Mouse (Mus musculus) limb, embryonic 11.5 days (tissue): ENCODE results near the gene Pex14. TPM values are rescaled to one million over a fixed set of nuclear protein-coding genes. Genes with fewer than 3 reads are reported as not detected.

ENCODE experiments used
- ATAC-seq: fragments of 200-750 bp; cut with Nextera tagmentation; 2 replicates; pipeline ENCODE4 v1.8.0; 2017; ENCODE audit warnings: low read depth; ENCODE audit not compliant: insufficient number of reproducible peaks, low FRiP score, low TSS enrichment
- DNase-seq: peaks from one replicate; pipeline ENCODE4 v3.0.0-alpha.2; 2015; ENCODE audit warnings: low spot score
- H3K27ac ChIP-seq: fragments of 300-500 bp; sonication (generic); replicated peaks from 2 replicates; pipeline ENCODE4 v1.5.1; 2014; ENCODE audit warnings: low read depth, mild to moderate bottlenecking, low read length
- H3K27me3 ChIP-seq: fragments of 300-500 bp; sonication (generic); 2 replicates; pipeline ENCODE4 v1.6.1; 2014; ENCODE audit warnings: mild to moderate bottlenecking, low read length, mixed read lengths; ENCODE audit not compliant: control insufficient read depth, insufficient read depth
- H3K36me3 ChIP-seq: fragments of 300-500 bp; sonication (generic); 2 replicates; pipeline ENCODE4 v1.6.1; 2014; ENCODE audit warnings: mild to moderate bottlenecking, low read length, moderate library complexity, mixed read lengths; ENCODE audit not compliant: control insufficient read depth, insufficient read depth
- H3K4me1 ChIP-seq: fragments of 300-500 bp; sonication (generic); 2 replicates; pipeline ENCODE4 v1.6.1; 2014; ENCODE audit warnings: low read length, mixed read lengths; ENCODE audit not compliant: control insufficient read depth, insufficient read depth
- H3K4me2 ChIP-seq: fragments of 300-500 bp; sonication (generic); 2 replicates; pipeline ENCODE4 v1.6.1; 2014; ENCODE audit warnings: low read depth, mild to moderate bottlenecking, moderate library complexity; ENCODE audit not compliant: severe bottlenecking
- H3K4me3 ChIP-seq: fragments of 300-500 bp; sonication (generic); 2 replicates; pipeline ENCODE4 v1.5.1; 2014; ENCODE audit warnings: low read depth, low read length
- H3K9ac ChIP-seq: fragments of 300-500 bp; sonication (generic); 2 replicates; pipeline ENCODE4 v1.6.1; 2014; ENCODE audit warnings: mild to moderate bottlenecking, low read length
- H3K9me3 ChIP-seq: fragments of 300-500 bp; sonication (generic); 2 replicates; pipeline ENCODE4 v1.6.1; 2016; ENCODE audit warnings: low read length; ENCODE audit not compliant: control insufficient read depth
- WGBS: fragments of 180-500 bp; shearing (Covaris S2); extraction: QIAGEN DNeasy Blood & Tissue Kit; methylation state at CpG from one replicate; pipeline ENCODE4 v1.1.7; 2014; 5-methylcytosine and 5-hydroxymethylcytosine counted together
- polyA plus RNA-seq: library from polyadenylated mRNA; unstranded; fragments of >200 nt; fragmentation: Nextera tagmentation; extraction: Ambion mirVana; gene quantifications from 2 replicates; pipeline ENCODE4 v1.2.1, GENCODE M21; 2014

Gene Pex14
- polyA plus RNA-seq, 1 experiment from 2014 or later, result 41.1 TPM

GRCm38 (mm10) chr4:149040289-149040688 is 59.4 kb downstream of the Pex14 start:
- 59% methylated on average over 6 of the region's 6 CpGs for WGBS
- H3K9ac ChIP-seq, result no peak overlapping the region
- H3K36me3 ChIP-seq, result peaks cover 2% of the 10 kb centered on the region; the same call in 1 of the 2 replicates
- no peaks in the 10 kb centered on the region for H3K27me3 ChIP-seq
- no peak for ATAC-seq
- H3K4me3 ChIP-seq, result no peak overlapping the region
- no peaks in the 10 kb centered on the region for H3K9me3 ChIP-seq
- no peak for DNase-seq
- no peak overlapping the region for H3K27ac ChIP-seq
- H3K4me1 ChIP-seq, result peaks cover 10% of the 10 kb centered on the region
- no peak overlapping the region for H3K4me2 ChIP-seq

GRCm38 (mm10) chr4:149037706-149038105 is 62.0 kb downstream of the Pex14 start:
- DNase-seq (no peak), ATAC-seq (no peak)
- Histone ChIP-seq H3K27ac (no peak overlapping the region), H3K4me1 (peaks cover 10% of the 10 kb centered on the region), H3K4me2 (no peak overlapping the region), H3K4me3 (no peak overlapping the region), H3K36me3 (peaks cover 2% of the 10 kb centered on the region; the same call in 1 of the 2 replicates), H3K9me3 (no peaks in the 10 kb centered on the region), H3K27me3 (no peaks in the 10 kb centered on the region), H3K9ac (no peak overlapping the region)
- 38% methylated on average over 6 of the region's 6 CpGs for WGBS

- Histone ChIP-seq H3K4me1 (peaks cover 10% of the 10 kb centered on the region), H3K4me2 (no peak overlapping the region), H3K36me3 (peaks cover 2% of the 10 kb centered on the region; the same call in 1 of the 2 replicates), H3K9ac (no peak overlapping the region), H3K27me3 (no peaks in the 10 kb centered on the region), H3K9me3 (no peaks in the 10 kb centered on the region), H3K4me3 (no peak overlapping the region), H3K27ac (no peak overlapping the region)
- no peak for ATAC-seq
- 60% methylated on average over 9 of the region's 9 CpGs for WGBS
- DNase-seq, result no peak
Observed at GRCm38 (mm10) chr4:149036592-149036991, 63.1 kb downstream of the Pex14 start.

DNA sequence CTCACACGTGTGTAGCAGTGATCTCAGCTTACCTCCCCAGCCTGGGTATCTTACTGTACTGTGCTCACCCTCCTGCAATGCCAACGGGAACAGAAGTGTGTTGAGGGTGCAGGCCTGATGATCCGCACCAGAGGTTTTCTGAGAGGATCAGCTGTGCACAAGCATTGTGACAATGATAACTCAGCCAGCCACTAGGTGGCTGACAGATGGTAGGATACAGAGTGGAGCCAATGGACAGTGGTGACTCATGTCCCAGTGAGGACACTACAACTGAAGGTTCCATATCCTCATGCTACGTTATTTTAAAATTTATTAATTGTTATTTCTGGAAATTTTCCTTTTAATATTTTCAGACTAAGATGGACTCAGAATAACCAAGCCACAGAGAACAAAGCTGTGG is 68.2 kb downstream of the Pex14 start:
- no peaks in the 10 kb centered on the region for H3K4me1 ChIP-seq
- no peaks in the 10 kb centered on the region for H3K27me3 ChIP-seq
- DNase-seq (no peak), ATAC-seq (no peak)
- 85% methylated on average over 4 of the region's 4 CpGs for WGBS
- no peak overlapping the region for H3K4me2 ChIP-seq
- H3K9me3 ChIP-seq, result no peaks in the 10 kb centered on the region
- no peak overlapping the region for H3K4me3 ChIP-seq
- no peak overlapping the region for H3K9ac ChIP-seq
- H3K36me3 ChIP-seq, result peaks cover 2% of the 10 kb centered on the region; the same call in 1 of the 2 replicates
- H3K27ac ChIP-seq, result no peak overlapping the region

- Histone ChIP-seq H3K9ac (no peak overlapping the region), H3K4me2 (no peak overlapping the region), H3K4me1 (no peaks in the 10 kb centered on the region), H3K4me3 (no peak overlapping the region), H3K36me3 (no peaks in the 10 kb centered on the region), H3K27me3 (no peaks in the 10 kb centered on the region), H3K27ac (no peak overlapping the region), H3K9me3 (no peaks in the 10 kb centered on the region)
- no peak for ATAC-seq
- no peak for DNase-seq
- 61% methylated on average over 9 of the region's 9 CpGs for WGBS
Observed at GRCm38 (mm10) chr4:149027571-149027970, 72.1 kb downstream of the Pex14 start.

- Histone ChIP-seq H3K27ac (no peak overlapping the region), H3K4me1 (no peaks in the 10 kb centered on the region), H3K9me3 (no peaks in the 10 kb centered on the region), H3K27me3 (no peaks in the 10 kb centered on the region), H3K36me3 (no peaks in the 10 kb centered on the region), H3K9ac (no peak overlapping the region), H3K4me3 (no peak overlapping the region), H3K4me2 (no peak overlapping the region)
- ATAC-seq (no peak), DNase-seq (no peak)
- 81% methylated on average over 10 of the region's 10 CpGs for WGBS
Observed at GRCm38 (mm10) chr4:149025242-149025641, 74.4 kb downstream of the Pex14 start.

DNA sequence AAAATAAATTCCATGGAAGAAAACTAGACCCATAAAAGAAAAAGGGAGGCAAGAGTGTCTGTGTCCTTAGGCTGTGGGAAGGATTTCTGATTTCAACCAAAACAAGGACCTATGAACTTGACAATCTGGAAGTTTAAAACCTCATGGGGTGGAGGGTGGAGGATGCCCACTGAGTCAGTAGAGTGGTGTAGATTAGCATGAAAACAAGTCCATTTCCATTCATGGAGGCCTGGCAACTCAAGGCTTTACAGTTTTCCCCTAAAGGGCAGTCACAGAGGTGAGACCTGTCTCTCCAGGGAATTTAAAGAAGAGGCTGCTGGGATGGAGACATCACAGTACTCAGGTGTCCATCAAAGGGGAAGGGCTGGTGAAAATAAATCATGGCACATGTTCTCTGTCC is 78.7 kb downstream of the Pex14 start:
- DNase-seq, result no peak
- Histone ChIP-seq H3K4me3 (no peak overlapping the region), H3K27ac (no peak overlapping the region)

DNA sequence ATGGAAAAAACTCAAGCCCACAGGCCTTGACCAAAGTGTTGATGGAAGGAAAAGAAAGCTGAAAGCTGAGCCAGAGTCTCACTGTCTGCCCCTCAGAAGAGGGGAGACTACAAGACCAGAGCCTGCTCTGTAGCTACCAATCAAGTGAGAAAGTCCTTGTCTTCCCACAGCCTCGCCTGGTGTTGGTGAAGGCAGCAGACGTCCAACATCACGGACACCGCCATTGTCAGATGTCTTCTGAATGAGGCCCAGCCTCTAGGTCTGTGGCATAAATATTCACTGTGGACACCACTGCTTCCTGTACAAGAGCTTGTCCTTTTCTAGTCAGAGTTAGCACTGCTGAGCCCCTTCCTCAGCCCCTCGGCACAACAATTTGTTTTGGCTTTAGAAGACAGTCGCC is 80.2 kb downstream of the Pex14 start:
- WGBS, result 92% methylated on average over 6 of the region's 6 CpGs
- Histone ChIP-seq H3K27me3 (no peaks in the 10 kb centered on the region), H3K4me1 (no peaks in the 10 kb centered on the region), H3K9ac (no peak overlapping the region), H3K4me3 (no peak overlapping the region), H3K27ac (no peak overlapping the region), H3K4me2 (no peak overlapping the region), H3K9me3 (no peaks in the 10 kb centered on the region), H3K36me3 (no peaks in the 10 kb centered on the region)
- ATAC-seq, result no peak
- no peak for DNase-seq

More for the DNA sequence above, 78.7 kb downstream of the Pex14 start:
- no peak for ATAC-seq
- no peaks in the 10 kb centered on the region for H3K9me3 ChIP-seq
- H3K4me2 ChIP-seq, result no peak overlapping the region
- no peaks in the 10 kb centered on the region for H3K36me3 ChIP-seq
- H3K27me3 ChIP-seq, result no peaks in the 10 kb centered on the region
- no peak overlapping the region for H3K9ac ChIP-seq
- H3K4me1 ChIP-seq, result no peaks in the 10 kb centered on the region

DNA sequence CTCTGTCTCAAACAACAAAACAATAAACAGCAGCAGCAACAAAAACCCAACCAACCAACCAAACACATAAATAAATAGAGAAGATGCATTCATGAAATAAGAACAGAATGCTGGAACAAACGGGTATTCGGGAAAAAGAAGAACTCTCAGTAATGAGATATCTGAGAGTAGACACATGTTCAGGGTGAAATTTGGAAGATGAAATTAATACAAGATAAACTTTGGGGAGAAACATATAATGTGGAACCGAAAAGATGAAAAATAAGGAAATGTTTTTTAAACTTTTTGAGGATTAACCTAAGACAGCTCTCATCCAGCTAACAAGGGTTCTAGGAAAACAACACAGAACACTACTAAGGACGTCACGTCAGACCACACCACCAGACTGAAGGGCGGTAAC is 92.9 kb downstream of the Pex14 start:
- H3K9ac ChIP-seq, result no peak overlapping the region
- no peak overlapping the region for H3K4me2 ChIP-seq
- DNase-seq, result no peak
- H3K27ac ChIP-seq, result no peak overlapping the region
- H3K9me3 ChIP-seq, result no peaks in the 10 kb centered on the region
- no peaks in the 10 kb centered on the region for H3K4me1 ChIP-seq
- H3K36me3 ChIP-seq, result no peaks in the 10 kb centered on the region
- H3K4me3 ChIP-seq, result no peak overlapping the region
- H3K27me3 ChIP-seq, result no peaks in the 10 kb centered on the region
- WGBS, result 93% methylated on average over 6 of the region's 6 CpGs
- ATAC-seq, result no peak
